Mouse (Mus musculus) urinary bladder, postnatal 25 days (tissue): ENCODE measurements around the gene Ssbp3.
A peak's percentile ranks its signal among the peaks of the same experiment; 100 is the strongest.

Experiments used
- DNase-seq: peaks from one replicate; pipeline ENCODE4 v3.0.0; 2022; ENCODE audit warnings: low spot score

Gene Ssbp3

GRCm38 (mm10) chr4:106985899-106986832 lies 75.7 kb downstream of the Ssbp3 start:
- DNase-seq = no peak

GRCm38 (mm10) chr4:106987725-106988364 lies 77.3 kb downstream of the Ssbp3 start:
- DNase-seq = peak; percentile 72

GRCm38 (mm10) chr4:106988886-106989225 lies 78.4 kb downstream of the Ssbp3 start:
- DNase-seq = no peak

- no peak for DNase-seq
These were observed 78.9 kb downstream of the Ssbp3 start for GRCm38 (mm10) chr4:106989226-106989983.

- no peak for DNase-seq
These were observed 82.6 kb downstream of the Ssbp3 start for GRCm38 (mm10) chr4:106993053-106993452.

- no peak for DNase-seq
These were observed 83.8 kb downstream of the Ssbp3 start for GRCm38 (mm10) chr4:106994252-106994651.

- no peak for DNase-seq
These were observed 84.6 kb downstream of the Ssbp3 start for GRCm38 (mm10) chr4:106995069-106995468.

GRCm38 (mm10) chr4:106995513-106995912 lies 85.0 kb downstream of the Ssbp3 start:
- DNase-seq = no peak

GRCm38 (mm10) chr4:106996305-106997076 lies 86.0 kb downstream of the Ssbp3 start:
- DNase-seq = no peak

GRCm38 (mm10) chr4:107001259-107001810 lies 90.8 kb downstream of the Ssbp3 start:
- DNase-seq = no peak

GRCm38 (mm10) chr4:107001916-107002488 lies 91.5 kb downstream of the Ssbp3 start:
- DNase-seq = no peak

GRCm38 (mm10) chr4:107002517-107003165 lies 92.1 kb downstream of the Ssbp3 start:
- no peak for DNase-seq

GRCm38 (mm10) chr4:107003199-107003598 lies 92.7 kb downstream of the Ssbp3 start:
- DNase-seq = no peak

GRCm38 (mm10) chr4:107003786-107004185 lies 93.3 kb downstream of the Ssbp3 start:
- no peak for DNase-seq

- no peak for DNase-seq
These were observed 93.8 kb downstream of the Ssbp3 start for GRCm38 (mm10) chr4:107004346-107004745.

GRCm38 (mm10) chr4:107005166-107005565 lies 94.7 kb downstream of the Ssbp3 start:
- DNase-seq = no peak

GRCm38 (mm10) chr4:107006229-107006628 lies 95.7 kb downstream of the Ssbp3 start:
- no peak for DNase-seq

GRCm38 (mm10) chr4:107006807-107007206 lies 96.3 kb downstream of the Ssbp3 start:
- no peak for DNase-seq

- no peak for DNase-seq
These were observed 96.9 kb downstream of the Ssbp3 start for GRCm38 (mm10) chr4:107007359-107007758.

- DNase-seq = no peak
These were observed 97.7 kb downstream of the Ssbp3 start for GRCm38 (mm10) chr4:107008161-107008560.

GRCm38 (mm10) chr4:107009548-107009947 lies 99.0 kb downstream of the Ssbp3 start:
- no peak for DNase-seq
